Mouse (Mus musculus) embryonic stem cell, embryonic (primary cell): ENCODE results near the gene Egln3.

Experiments
- CTCF ChIA-PET, 4 experiments: fragments of 300-600 bp in 2 of 4; fragments of 350-600 bp in 2 of 4; sonication (Branson Sonifier 250); formaldehyde crosslinking; loops; one replicate each; lab custom pipeline; 2022; ENCODE audit warnings: inconsistent platforms in 2 of 4; lab: Charles Lee
- POLR2A ChIA-PET, 4 experiments: fragments of 300-600 bp in 2 of 4; fragments of 350-600 bp in 2 of 4; sonication (Branson Sonifier 250); formaldehyde crosslinking; loops; one replicate each; lab custom pipeline; 2022; ENCODE audit warnings: antibody characterized with exemption in 4 of 4, inconsistent platforms in 1 of 4; lab: Charles Lee

Gene Egln3

DNA sequence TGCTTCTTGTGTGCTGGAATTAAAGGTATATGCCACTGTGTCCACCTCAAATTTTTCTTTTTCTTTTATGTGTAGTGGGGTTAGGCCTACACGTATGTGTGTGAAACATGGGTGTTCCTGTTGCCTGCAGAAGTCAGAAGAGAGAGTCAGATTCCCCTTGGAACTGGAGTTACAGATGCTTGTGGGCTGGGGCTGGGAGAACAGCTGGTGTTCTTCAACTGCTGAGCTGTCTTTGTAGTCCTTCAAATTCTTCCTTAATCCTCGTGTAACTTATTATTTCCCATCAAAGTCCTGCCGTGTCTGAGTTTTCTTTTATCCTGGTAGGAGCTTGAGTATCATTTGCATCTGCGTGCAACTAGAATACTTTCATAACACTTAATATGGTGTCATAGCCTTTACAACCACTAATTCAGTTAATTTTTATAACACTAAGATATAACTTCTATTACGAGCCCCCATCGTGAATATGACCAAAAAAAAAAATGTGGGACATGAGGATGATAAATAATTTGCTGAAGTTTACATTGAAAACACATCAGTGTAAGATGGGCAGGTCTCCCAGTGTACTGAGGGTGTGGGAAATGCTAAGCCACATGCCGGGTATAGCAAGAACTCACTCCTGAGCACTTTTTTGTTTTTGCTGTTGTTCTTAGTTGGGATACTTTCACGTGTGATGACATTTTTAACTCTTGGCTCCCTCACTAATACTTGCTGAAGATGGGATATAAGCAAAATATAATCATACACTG lies 4.9 kb upstream of the Egln3 start:
- CTCF ChIA-PET = no interaction called here
- POLR2A ChIA-PET = interaction anchor here in 2 of 4 experiments (0.7 to 0.9 kb wide), 2 partner anchors 13 to 86 kb away, joined by 3 read pairs; no protein-coding TSS in a partner anchor

GRCm38 (mm10) chr12:54205731-54206130 lies 2.1 kb upstream of the Egln3 start:
- POLR2A ChIA-PET = interaction anchor here in 2 of 4 experiments (0.9 to 4.9 kb wide), 11 partner anchors 9 to 284 kb away, joined by 3 to 40 read pairs (median 4); no protein-coding TSS in a partner anchor
- CTCF ChIA-PET = interaction anchor here in 1 of 4 experiments (1.0 to 1.1 kb wide), 3 partner anchors 32 to 115 kb away, joined by 3 to 4 read pairs (median 3); no protein-coding TSS in a partner anchor

- ChIA-PET POLR2A (interaction anchor here in 2 of 4 experiments (0.7 to 4.9 kb wide), 15 partner anchors 8 to 285 kb away, joined by 3 to 41 read pairs (median 6); no protein-coding TSS in a partner anchor), CTCF (interaction anchor here in 3 of 4 experiments (0.6 to 1.1 kb wide), 6 partner anchors 31 to 115 kb away, joined by 3 to 4 read pairs (median 3); no protein-coding TSS in a partner anchor)
These were observed 1.5 kb upstream of the Egln3 start for GRCm38 (mm10) chr12:54205195-54205594.

DNA sequence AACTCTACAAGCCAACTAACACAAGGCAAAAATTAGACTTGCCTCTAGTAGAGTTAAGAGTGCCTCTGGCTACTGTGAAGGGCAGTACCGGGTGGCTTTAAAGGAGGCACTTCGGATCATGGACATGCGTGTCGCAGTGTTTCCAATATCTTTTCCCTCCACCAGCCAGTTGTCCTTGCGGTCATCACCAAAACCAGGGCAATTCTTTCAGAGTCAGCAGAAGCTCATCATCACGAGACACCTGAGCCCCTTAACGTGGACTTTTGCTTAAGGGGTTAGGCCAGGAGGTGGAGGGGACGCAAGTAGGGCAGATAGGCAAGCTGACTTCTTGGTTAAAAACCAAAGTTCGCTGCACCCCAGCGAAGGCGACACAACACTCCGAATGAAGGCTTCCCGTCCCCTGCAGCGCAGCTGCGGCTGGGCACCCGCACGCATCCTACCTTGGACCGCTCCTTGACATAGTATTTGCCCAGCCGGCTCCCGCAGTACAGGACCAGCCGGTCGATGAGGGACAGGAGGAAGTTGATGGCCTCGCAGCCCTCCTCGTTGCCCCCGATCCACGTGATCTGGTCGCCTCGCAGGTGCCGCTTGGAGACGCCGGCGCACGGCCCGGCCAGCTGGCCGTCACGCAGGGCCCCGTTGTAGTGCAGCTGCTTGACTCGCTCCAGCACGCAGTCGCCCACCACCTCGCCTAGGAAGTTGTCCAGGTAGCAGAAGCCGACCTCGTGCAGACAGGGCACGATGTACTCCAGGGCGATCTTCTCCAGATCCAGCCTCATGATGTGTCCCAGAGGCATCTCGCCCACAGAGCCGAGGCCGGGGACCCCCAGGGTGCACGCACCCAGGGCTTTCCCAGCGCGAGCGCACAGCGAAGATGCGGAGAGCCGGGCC lies 650 bp downstream of the Egln3 start:
- CTCF ChIA-PET = interaction anchor here in 1 of 4 experiments (0.6 to 2.3 kb wide), 3 partner anchors 83 to 131 kb away, joined by 3 to 6 read pairs (median 4); no protein-coding TSS in a partner anchor
- POLR2A ChIA-PET = interaction anchor here (0.6 to 4.9 kb wide), 41 partner anchors 8 to 493 kb away, joined by 3 to 41 read pairs (median 4); partner anchors contain the start of gene Eapp (in 1 of the 4)

DNA sequence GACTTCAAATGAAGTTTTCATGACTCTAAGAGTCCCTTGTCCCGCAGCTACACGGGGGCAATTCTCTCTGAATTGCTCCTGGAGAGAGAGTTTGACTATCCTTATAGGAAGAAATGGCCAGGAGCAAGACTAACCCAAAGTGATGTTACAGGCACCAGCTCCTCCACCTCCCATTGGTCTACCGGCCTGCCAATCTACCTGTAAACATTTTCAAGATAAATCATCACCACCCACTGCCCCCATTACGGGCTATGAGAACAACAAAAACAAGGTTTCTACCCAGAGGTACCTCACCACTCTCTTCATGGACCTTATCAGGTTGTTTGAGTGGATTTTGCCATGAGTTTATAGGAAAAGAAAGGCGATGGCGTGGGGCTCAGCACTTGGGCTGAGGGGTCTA lies 1.4 kb downstream of the Egln3 start:
- CTCF ChIA-PET = interaction anchor here in 1 of 4 experiments (0.6 to 2.3 kb wide), 4 partner anchors 9 to 214 kb away, joined by 3 to 6 read pairs (median 4); no protein-coding TSS in a partner anchor
- POLR2A ChIA-PET = interaction anchor here (0.6 to 4.9 kb wide), 25 partner anchors 8 to 493 kb away, joined by 3 to 41 read pairs (median 9); partner anchors contain the start of gene Eapp (in 1 of the 4)

GRCm38 (mm10) chr12:54200856-54201255 lies 2.8 kb downstream of the Egln3 start:
- CTCF ChIA-PET = interaction anchor here in 1 of 4 experiments (0.6 kb wide), 1 partner anchor 86 kb away, joined by 4 read pairs; no protein-coding TSS in a partner anchor
- POLR2A ChIA-PET = interaction anchor here in 3 of 4 experiments (0.7 to 4.9 kb wide), 9 partner anchors 7 to 455 kb away, joined by 3 to 41 read pairs (median 27); partner anchors contain the start of gene Sptssa (in 1 of the 3)

DNA sequence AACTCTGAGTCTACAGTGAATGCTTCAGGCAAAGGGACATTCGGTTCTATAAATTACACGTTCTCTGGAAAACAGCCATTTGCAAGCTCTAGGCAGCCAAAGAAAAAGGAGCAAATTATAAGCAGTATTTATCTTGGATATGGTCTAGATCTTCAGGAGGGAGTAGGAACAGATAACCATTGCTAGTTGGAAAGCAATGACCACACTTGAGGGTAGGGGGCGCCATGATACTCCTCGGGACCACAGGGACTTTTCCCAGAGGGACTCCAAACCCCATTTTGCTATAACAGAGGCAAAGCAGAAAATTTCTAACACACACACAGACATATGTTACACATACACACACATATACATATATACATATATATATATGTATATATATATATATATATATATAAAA lies 3.5 kb downstream of the Egln3 start:
- ChIA-PET CTCF (no interaction called here), POLR2A (interaction anchor here in 2 of 4 experiments (0.7 to 1.5 kb wide), 6 partner anchors 10 to 26 kb away, joined by 3 to 5 read pairs (median 4); no protein-coding TSS in a partner anchor)

GRCm38 (mm10) chr12:54198282-54198918 lies 5.3 kb downstream of the Egln3 start:
- ChIA-PET CTCF (interaction anchor here in 1 of 4 experiments (0.5 kb wide), 1 partner anchor 451 kb away, joined by 4 read pairs; no protein-coding TSS in a partner anchor), POLR2A (interaction anchor here in 3 of 4 experiments (0.6 to 1.0 kb wide), 3 partner anchors 10 to 121 kb away, joined by 3 to 4 read pairs (median 3); no protein-coding TSS in a partner anchor)

GRCm38 (mm10) chr12:54197849-54198248 lies 5.8 kb downstream of the Egln3 start:
- POLR2A ChIA-PET = interaction anchor here in 3 of 4 experiments (0.6 to 5.0 kb wide), 4 partner anchors 13 to 115 kb away, joined by 3 to 44 read pairs (median 6); no protein-coding TSS in a partner anchor
- CTCF ChIA-PET = interaction anchor here in 1 of 4 experiments (0.5 kb wide), 1 partner anchor 450 kb away, joined by 4 read pairs; no protein-coding TSS in a partner anchor

GRCm38 (mm10) chr12:54197301-54197782 lies 6.3 kb downstream of the Egln3 start:
- CTCF ChIA-PET = interaction anchor here in 1 of 4 experiments (0.5 kb wide), 1 partner anchor 450 kb away, joined by 4 read pairs; no protein-coding TSS in a partner anchor
- POLR2A ChIA-PET = interaction anchor here in 3 of 4 experiments (1.3 to 5.0 kb wide), 5 partner anchors 8 to 115 kb away, joined by 3 to 44 read pairs (median 9); no protein-coding TSS in a partner anchor

DNA sequence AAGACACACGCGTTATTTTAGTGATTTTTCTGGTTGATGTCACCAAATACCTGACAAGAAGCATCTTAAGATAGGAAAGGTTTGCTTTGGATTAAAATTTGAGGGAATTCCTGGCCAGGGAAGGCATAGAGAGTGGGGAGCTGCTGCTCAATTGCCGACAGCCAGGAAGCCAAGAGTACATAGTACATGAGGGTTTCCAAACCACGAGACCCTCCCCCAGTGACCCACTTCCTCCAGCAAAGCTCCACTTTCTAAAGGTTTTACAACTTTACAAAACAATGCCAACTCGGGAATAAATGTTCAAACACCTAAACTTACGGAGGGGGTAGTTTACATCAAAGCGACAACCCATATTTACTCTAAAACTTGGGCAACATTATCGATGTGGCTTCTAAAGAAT lies 6.8 kb downstream of the Egln3 start:
- ChIA-PET POLR2A (interaction anchor here in 3 of 4 experiments (0.7 to 5.0 kb wide), 11 partner anchors 9 to 126 kb away, joined by 3 to 44 read pairs (median 4); no protein-coding TSS in a partner anchor), CTCF (interaction anchor here in 2 of 4 experiments (0.7 kb wide), 2 partner anchors 30 to 293 kb away, joined by 3 read pairs; no protein-coding TSS in a partner anchor)

GRCm38 (mm10) chr12:54194159-54194558 lies 9.5 kb downstream of the Egln3 start:
- ChIA-PET POLR2A (interaction anchor here in 3 of 4 experiments (0.5 to 5.0 kb wide), 26 partner anchors 8 to 180 kb away, joined by 3 to 44 read pairs (median 3); partner anchors contain the start of gene Egln3 (in 2 of the 3)), CTCF (interaction anchor here in 1 of 4 experiments (0.7 kb wide), 1 partner anchor 147 kb away, joined by 7 read pairs; no protein-coding TSS in a partner anchor)

GRCm38 (mm10) chr12:54192305-54192661 lies 11.4 kb downstream of the Egln3 start:
- ChIA-PET CTCF (interaction anchor here in 1 of 4 experiments (0.6 kb wide), 1 partner anchor 507 kb away, joined by 3 read pairs; no protein-coding TSS in a partner anchor), POLR2A (interaction anchor here in 3 of 4 experiments (0.6 to 3.8 kb wide), 7 partner anchors 11 to 554 kb away, joined by 3 to 29 read pairs (median 6); partner anchors contain the start of gene Egln3 (in 2 of the 3))

DNA sequence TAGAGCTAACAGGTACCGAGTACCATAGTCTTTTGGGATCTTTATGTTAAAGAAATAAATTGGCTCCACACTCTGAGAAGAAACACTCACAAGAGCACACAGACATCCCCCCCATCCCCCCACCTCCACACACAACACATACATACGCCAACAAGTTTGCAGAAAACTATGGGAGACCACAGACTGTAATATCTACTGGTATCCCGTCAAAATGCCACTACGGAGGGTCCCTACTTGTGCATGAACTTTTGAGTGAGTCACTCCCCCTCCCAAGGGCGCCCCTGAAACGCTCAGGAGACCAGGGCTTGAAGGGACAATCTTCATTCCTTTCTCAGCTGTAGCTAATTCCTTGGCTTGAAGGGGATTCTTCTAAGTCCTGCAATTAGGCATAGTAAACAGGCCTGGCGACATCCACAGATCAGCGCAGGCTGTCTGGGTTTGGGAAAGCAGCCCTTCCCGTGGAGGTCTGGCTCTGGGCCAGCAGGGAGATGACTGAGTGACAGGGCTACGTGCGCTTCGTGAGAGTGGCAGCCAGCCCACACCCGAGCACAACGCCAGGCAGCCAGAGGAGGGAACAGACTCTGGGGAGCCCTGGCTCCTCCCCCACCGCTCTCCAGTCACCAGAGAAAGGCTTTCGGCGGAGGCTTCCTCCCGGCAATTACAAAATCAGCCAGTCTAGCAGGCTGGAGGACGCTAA lies 11.9 kb downstream of the Egln3 start:
- POLR2A ChIA-PET = interaction anchor here (0.6 to 5.9 kb wide), 14 partner anchors 10 to 554 kb away, joined by 3 to 24 read pairs (median 6); partner anchors contain the start of gene Egln3 (in 2 of the 4)
- CTCF ChIA-PET = interaction anchor here in 1 of 4 experiments (0.6 to 0.8 kb wide), 2 partner anchors 10 to 508 kb away, joined by 3 read pairs; no protein-coding TSS in a partner anchor

GRCm38 (mm10) chr12:54191181-54191580 lies 12.5 kb downstream of the Egln3 start:
- CTCF ChIA-PET = interaction anchor here in 2 of 4 experiments (0.6 to 0.8 kb wide), 2 partner anchors 10 to 32 kb away, joined by 3 read pairs; no protein-coding TSS in a partner anchor

More at GRCm38 (mm10) chr12:54191181-54191580, 12.5 kb downstream of the Egln3 start:
- POLR2A ChIA-PET = interaction anchor here in 3 of 4 experiments (0.8 to 5.9 kb wide), 15 partner anchors 8 to 282 kb away, joined by 3 to 24 read pairs (median 6); partner anchors contain the start of gene Egln3 (in 2 of the 3)
